In genomic region chr17:67667981-67668380, GRCm38 (mm10) we compare ENCODE assay signal across 9 mouse cellular contexts. TPM values are rescaled to one million over a fixed set of nuclear protein-coding genes. Genes with fewer than 3 reads are reported as not detected.
DNase-seq lines count a peak whose midpoint lies in the region; ATAC-seq and TF ChIP-seq lines count a peak whose summit lies in the region.
"Had no signal": no experiment of that assay in that cellular context is flagged by ENCODE, and none has a peak within 500 bp of the region (broad histone marks: within the 10 kb centered on the region; RNA-seq: fewer than 3 reads in every experiment).

No protein-coding gene starts in this region.

- H3K36me3 ChIP-seq in forebrain, embryonic 13.5 days (ENCODE audit: poor library complexity, severe bottlenecking): no peaks in the 10 kb centered on the region
- H3K36me3 ChIP-seq in hindbrain, postnatal 0 days (ENCODE audit: insufficient read depth, low read length): no peaks in the 10 kb centered on the region
- H3K36me3 ChIP-seq in stomach, postnatal 0 days (ENCODE audit: control insufficient read depth, insufficient read depth, low read length): no peaks in the 10 kb centered on the region
- H3K36me3 ChIP-seq: G1E had no signal

- no peak overlapping the region for H3K4me3 ChIP-seq in forebrain, embryonic 13.5 days
- H3K4me3 ChIP-seq in hindbrain, postnatal 0 days (ENCODE audit: low read length): no peak overlapping the region
- H3K4me3 ChIP-seq in stomach, postnatal 0 days (ENCODE audit: low read depth, low read length): no peak overlapping the region

- TF ChIP-seq EP300 in stomach, postnatal 0 days (optimal IDR thresholded peaks at IDR 0.05): no peak

- no peaks in the 10 kb centered on the region for H3K9me3 ChIP-seq in forebrain, embryonic 13.5 days (replicated peaks)
- no peaks in the 10 kb centered on the region for H3K9me3 ChIP-seq in hindbrain, postnatal 0 days (ENCODE audit: low read length)
- H3K9me3 ChIP-seq in stomach, postnatal 0 days (ENCODE audit: control insufficient read depth, low read length): no peaks in the 10 kb centered on the region

- no peaks in the 10 kb centered on the region for H3K4me1 ChIP-seq in forebrain, embryonic 13.5 days
- H3K4me1 ChIP-seq in hindbrain, postnatal 0 days (ENCODE audit: insufficient read depth, low read length): no peaks in the 10 kb centered on the region
- H3K4me1 ChIP-seq in stomach, postnatal 0 days (replicated peaks; ENCODE audit: control insufficient read depth, insufficient read depth): no peaks in the 10 kb centered on the region

- H3K27ac ChIP-seq in forebrain, embryonic 13.5 days: no peak overlapping the region
- no peak overlapping the region for H3K27ac ChIP-seq in hindbrain, postnatal 0 days
- H3K27ac ChIP-seq in stomach, postnatal 0 days (replicated peaks): no peak overlapping the region

- peak; percentile 93 for TF ChIP-seq CTCF in hindbrain, postnatal 0 days (IDR thresholded peaks at IDR 0.05; ENCODE audit: low read depth)
- TF ChIP-seq CTCF in stomach, postnatal 0 days (IDR thresholded peaks at IDR 0.05; ENCODE audit: low read depth): peak; percentile 93

- WGBS in forebrain, embryonic 13.5 days: 12% methylated on average over 3 of the region's 3 CpGs
- 13% methylated on average over 3 of the region's 3 CpGs for WGBS in hindbrain, postnatal 0 days
- 11% methylated on average over 3 of the region's 3 CpGs for WGBS in stomach, postnatal 0 days

- H3K4me2 ChIP-seq in forebrain, embryonic 13.5 days: no peak overlapping the region
- no peak overlapping the region for H3K4me2 ChIP-seq in hindbrain, postnatal 0 days (ENCODE audit: low read depth, low read length)
- H3K4me2 ChIP-seq in stomach, postnatal 0 days (replicated peaks; ENCODE audit: low read depth): no peak overlapping the region

- no peak overlapping the region for H3K9ac ChIP-seq in forebrain, embryonic 13.5 days
- no peak overlapping the region for H3K9ac ChIP-seq in hindbrain, postnatal 0 days (replicated peaks; ENCODE audit: low read length)
- H3K9ac ChIP-seq in stomach, postnatal 0 days (ENCODE audit: low read length): no peak overlapping the region

- ATAC-seq in forebrain, embryonic 13.5 days: peak; percentile 75
- peak; percentile 79 for ATAC-seq in hindbrain, postnatal 0 days
- ATAC-seq in megakaryocyte-erythroid progenitor cell, adult 5-6 weeks (replicated peaks; ENCODE audit: low FRiP score, low TSS enrichment, poor library complexity, severe bottlenecking): 0 out of 2 replicates have a peak, but pooled peaks have one; percentile 37
- ATAC-seq in stomach, postnatal 0 days (ENCODE audit: low FRiP score, low TSS enrichment): peak; percentile 76; the same call in 1 of the 2 replicates

- peak; percentile 58 for DNase-seq in gastrocnemius, adult 18-20 months (ENCODE audit: low spot score)
- no peak for DNase-seq in gastrocnemius, postnatal 25 days
- peak; percentile 79 for DNase-seq in adrenal gland, postnatal 14 days
- peak; percentile 90 for DNase-seq in hindbrain, postnatal 0 days (ENCODE audit: low spot score)
- peak; percentile 13 for DNase-seq in left cerebral cortex, adult 11 months (ENCODE audit: low spot score)
- peak; percentile 72 for DNase-seq in stomach, postnatal 0 days (ENCODE audit: low spot score)

- H3K27me3 ChIP-seq in forebrain, embryonic 13.5 days: no peaks in the 10 kb centered on the region
- H3K27me3 ChIP-seq in hindbrain, postnatal 0 days (ENCODE audit: insufficient read depth, low read length): no peaks in the 10 kb centered on the region
- no peaks in the 10 kb centered on the region for H3K27me3 ChIP-seq in stomach, postnatal 0 days (ENCODE audit: control insufficient read depth, insufficient read depth, low read length)

RNA-seq across cellular contexts. Expression of gene Lama1, which starts 29.1 kb away (rescaled TPM):
- total RNA-seq in gastrocnemius, adult 18-20 months (2021): under 1 TPM; 0.02 to 0.05 TPM
- total RNA-seq in gastrocnemius, postnatal 25 days (2021): under 1 TPM; 0.05 to 0.11 TPM
- total RNA-seq in adrenal gland, postnatal 14 days (2021): 10.3 and 12.1 TPM in 2 replicates
- polyA plus RNA-seq in forebrain, embryonic 13.5 days (2015; fragmentation: Nextera tagmentation; extraction: Ambion mirVana): 4.7 and 6.7 TPM in 2 replicates
- total RNA-seq in hindbrain, postnatal 0 days (2014; rRNA removed): 18.4 and 31.2 TPM in 2 replicates
- 2.8 and 3.4 TPM in 2 replicates for polyA plus RNA-seq in hindbrain, postnatal 0 days (2015; fragmentation: Nextera tagmentation; extraction: Ambion mirVana)
- not detected in 2 replicates for total RNA-seq in megakaryocyte-erythroid progenitor cell, adult 5-6 weeks (2014; fragmentation: Nextera tagmentation)
- not detected in 2 replicates for total RNA-seq in megakaryocyte-erythroid progenitor cell, adult 5-6 weeks (2017)
- 0.76 and 1.0 TPM in 2 replicates for polyA plus RNA-seq in stomach, postnatal 0 days (2015; fragmentation: Nextera tagmentation; extraction: Ambion mirVana)
- polyA plus RNA-seq: G1E had no signal

RNA-seq across cellular contexts. Expression of gene Lrrc30, which starts 35.5 kb away (rescaled TPM):
- 100 to 1,000 TPM; 114 to 164 TPM for total RNA-seq in gastrocnemius, adult 18-20 months (2021)
- 10 to 100 TPM; 51.1 to 92.0 TPM for total RNA-seq in gastrocnemius, postnatal 25 days (2021)
- total RNA-seq in adrenal gland, postnatal 14 days (2021): 0.26 and 0.37 TPM in 2 replicates
- polyA plus RNA-seq in forebrain, embryonic 13.5 days (2015; fragmentation: Nextera tagmentation; extraction: Ambion mirVana): not detected in 2 replicates
- total RNA-seq in hindbrain, postnatal 0 days (2014; rRNA removed): not detected in 2 replicates
- polyA plus RNA-seq in hindbrain, postnatal 0 days (2015; fragmentation: Nextera tagmentation; extraction: Ambion mirVana): not detected in 2 replicates
- total RNA-seq in megakaryocyte-erythroid progenitor cell, adult 5-6 weeks (2014; fragmentation: Nextera tagmentation): not detected in 2 replicates
- not detected in 2 replicates for total RNA-seq in megakaryocyte-erythroid progenitor cell, adult 5-6 weeks (2017)
- not detected in 2 replicates for polyA plus RNA-seq in stomach, postnatal 0 days (2015; fragmentation: Nextera tagmentation; extraction: Ambion mirVana)
- total RNA-seq: G1E had no signal
- polyA plus RNA-seq: G1E had no signal

Comparison
In these comparisons a context has a peak if more than half of its experiments do, and no peak if none do; other contexts are left out.
1. RNA of gene Lama1, which starts 29.1 kb away (total RNA-seq): 18.4 to 31.2 TPM in hindbrain, postnatal 0 days and 10.3 to 12.1 TPM in adrenal gland, postnatal 14 days; 0.05 to 0.11 TPM in gastrocnemius, postnatal 25 days, 0.02 to 0.05 TPM in gastrocnemius, adult 18-20 months and not detected in megakaryocyte-erythroid progenitor cell, adult 5-6 weeks; every median in the first group is over 10 times any median in the second.
2. RNA of gene Lrrc30, which starts 35.5 kb away (total RNA-seq): 114 to 164 TPM in gastrocnemius, adult 18-20 months and 51.1 to 92.0 TPM in gastrocnemius, postnatal 25 days; 0.26 to 0.37 TPM in adrenal gland, postnatal 14 days, not detected in hindbrain, postnatal 0 days and not detected in megakaryocyte-erythroid progenitor cell, adult 5-6 weeks; every median in the first group is over 10 times any median in the second.
3. Peak in every context shown above with its lines, with median percentiles within 50 percentile points of each other: ATAC-seq.